Mouse (Mus musculus) urinary bladder, postnatal 10 days (tissue): ENCODE data around the gene Mrps27.

Experiments used
- DNase-seq: peaks from one replicate; pipeline ENCODE4 v3.0.0; 2022; ENCODE audit warnings: low spot score

Gene Mrps27

GRCm38 (mm10) chr13:99351596-99351995 lies 7.0 kb downstream of the Mrps27 start:
- DNase-seq, result no peak

DNA sequence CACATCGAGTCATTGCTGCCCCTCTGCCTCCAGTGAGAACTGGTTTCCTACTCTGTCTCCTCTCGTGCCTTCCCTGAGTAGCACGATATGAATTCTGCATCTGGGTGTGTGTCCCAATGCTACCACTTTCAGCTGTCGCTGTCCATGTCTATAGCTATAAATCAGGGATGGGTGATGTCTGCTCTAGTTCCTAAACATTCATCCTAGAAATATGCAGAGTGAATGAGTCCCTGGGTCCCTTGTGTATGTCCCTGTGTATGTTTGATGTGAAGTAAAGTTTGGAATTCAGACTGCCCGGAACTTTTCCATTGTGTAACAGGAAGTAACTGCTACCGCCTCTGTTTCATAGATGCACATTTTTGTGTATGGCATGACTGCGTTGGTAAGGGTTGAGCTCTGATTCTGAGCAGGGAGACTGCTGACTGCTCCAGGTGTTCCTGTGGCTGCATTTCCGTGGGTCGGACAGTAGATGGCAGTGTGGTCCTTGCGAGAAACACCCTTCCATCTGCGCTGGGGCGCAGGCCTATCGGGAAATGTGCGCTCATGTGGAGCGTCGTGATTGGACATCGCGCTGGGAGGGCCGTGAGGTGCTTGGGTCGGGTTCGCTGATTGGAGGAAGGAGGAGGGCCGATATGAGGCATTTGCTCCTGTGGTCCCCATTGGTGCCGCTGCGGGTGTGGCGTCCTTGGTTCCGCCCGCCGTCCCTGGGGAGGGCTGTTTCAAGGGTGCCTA lies 8.3 kb downstream of the Mrps27 start:
- DNase-seq, result peak; percentile 74

DNA sequence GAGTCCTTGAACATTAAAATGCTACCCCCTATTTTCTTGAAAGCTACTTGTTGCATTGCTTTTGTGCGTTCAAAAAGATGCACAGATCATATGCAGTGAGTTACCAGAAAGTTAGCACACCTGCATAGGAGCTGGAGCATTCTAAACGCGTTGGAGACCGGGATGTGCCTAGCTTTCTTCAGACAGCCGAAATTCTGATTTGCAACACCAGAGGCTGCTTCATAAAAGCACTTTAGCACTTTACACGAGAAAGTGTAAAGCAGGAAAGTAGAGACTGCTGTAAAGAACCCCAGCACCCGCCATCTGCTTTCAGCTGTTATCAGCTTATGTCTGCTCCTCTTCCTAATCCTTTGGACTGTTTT lies 8.9 kb downstream of the Mrps27 start:
- no peak for DNase-seq

- DNase-seq, result no peak
Observed at GRCm38 (mm10) chr13:99355072-99355471, 10.5 kb downstream of the Mrps27 start.

GRCm38 (mm10) chr13:99355861-99356260 lies 11.3 kb downstream of the Mrps27 start:
- no peak for DNase-seq

DNA sequence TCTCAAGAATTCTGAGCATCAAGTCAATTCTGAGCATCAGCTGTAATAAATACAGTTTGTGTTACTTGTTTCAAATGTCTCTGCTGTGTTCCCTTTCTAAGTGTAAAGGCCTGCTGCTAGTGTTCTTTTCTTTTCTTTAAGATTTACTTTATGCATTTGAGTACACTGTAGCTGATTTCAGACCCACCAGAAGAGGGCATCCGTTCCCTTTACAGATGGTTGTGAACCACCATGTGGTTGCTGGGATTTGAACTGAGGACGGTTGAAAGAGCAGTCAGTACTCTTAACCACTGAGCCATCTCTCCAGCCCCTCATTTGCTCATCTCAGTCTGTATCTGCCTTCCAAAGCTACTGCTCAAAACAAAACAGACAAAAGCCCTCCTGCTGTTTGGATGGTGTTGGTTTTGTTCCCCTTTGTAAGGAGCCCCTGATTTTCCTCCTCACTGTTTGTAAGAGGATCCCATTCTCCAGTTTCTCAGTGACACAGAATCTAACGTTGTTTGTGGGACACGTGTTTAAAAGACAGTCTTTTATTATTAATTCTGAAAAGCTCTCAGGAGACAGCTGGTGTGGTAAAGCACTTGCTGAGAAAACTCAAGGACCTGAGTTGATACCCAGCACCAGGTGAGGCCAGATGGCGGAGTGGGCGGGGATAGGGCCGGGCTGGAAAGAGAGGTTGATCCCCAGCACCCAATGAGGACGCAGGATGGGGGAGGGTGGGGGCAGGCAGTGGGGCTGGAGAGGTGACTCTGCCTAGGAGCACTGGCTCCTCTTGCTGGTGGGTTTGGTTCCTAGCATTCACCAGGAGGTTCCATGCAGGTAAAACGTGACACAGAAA lies 12.1 kb downstream of the Mrps27 start:
- DNase-seq, result no peak

GRCm38 (mm10) chr13:99358921-99359320 lies 14.3 kb downstream of the Mrps27 start:
- DNase-seq, result no peak

DNA sequence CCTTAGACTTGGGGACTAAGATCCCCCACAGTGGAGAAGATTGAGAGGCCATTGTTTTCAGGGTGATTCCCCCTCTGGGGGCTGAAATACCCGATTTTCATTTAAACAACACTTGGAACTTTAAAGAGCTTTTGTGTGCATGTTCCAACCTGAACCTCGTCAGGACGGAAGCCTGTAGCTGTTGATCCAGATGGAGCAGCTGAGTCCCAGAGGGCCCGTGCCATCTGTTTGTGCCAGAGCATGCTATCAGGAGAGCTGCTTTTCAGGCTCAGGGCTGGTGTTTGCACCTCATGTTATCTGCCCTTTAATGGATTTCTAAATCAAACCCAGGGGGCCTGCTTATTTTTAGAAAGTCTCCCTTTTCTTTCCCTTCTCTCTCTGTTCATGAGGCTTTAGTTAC lies 19.3 kb downstream of the Mrps27 start:
- DNase-seq, result no peak

GRCm38 (mm10) chr13:99366422-99367175 lies 22.0 kb downstream of the Mrps27 start:
- DNase-seq, result no peak

DNA sequence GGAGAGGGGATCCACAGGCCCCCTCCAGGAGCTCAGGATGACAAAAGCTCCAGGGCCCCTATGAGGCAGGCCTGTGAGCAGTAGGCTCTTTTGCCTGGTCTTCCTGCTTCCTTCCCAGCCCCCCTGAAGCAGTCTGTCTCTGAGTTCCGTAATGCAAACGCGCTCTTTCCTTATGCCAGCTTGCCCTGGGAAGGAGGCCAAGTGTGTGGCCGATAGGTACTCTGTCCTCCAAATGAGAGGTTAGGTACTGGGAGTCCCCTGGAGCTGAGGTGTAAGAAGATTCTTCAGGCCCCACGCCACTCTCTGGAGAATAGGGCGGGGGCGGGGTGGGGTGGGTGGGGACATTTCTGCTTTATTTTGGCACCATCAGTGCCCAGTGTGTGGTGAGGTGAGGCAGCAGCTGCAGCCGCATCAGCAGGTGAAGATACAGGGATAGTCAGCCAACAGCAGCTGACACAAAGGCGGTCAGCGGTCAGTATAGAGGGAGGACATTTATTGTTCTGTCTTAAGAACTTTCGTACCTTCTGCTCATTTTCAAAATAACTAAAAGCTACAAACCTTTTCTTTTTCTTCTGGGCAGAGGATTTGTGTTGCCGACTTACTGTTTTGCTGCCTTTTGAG lies 23.1 kb downstream of the Mrps27 start:
- DNase-seq, result no peak

DNA sequence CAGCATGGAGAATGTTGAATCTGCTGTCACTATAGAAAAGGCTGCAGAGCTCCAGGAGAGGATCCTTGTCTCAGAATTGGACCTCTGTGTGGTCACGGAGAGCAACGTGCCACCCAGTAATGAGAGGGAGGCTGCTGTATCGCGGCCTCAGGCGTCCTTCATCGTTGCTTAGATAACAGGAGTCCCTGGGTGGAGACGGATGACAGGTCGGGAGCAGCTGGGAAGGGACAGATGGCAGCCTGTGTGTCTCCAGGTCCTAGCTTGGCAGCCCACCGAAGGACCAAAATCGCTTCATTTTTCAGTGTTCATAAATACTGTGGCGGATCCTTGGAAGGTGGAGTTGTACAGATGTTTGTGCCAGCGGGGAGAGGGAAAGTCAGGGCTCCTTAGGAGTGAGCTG lies 24.5 kb downstream of the Mrps27 start:
- DNase-seq, result no peak

GRCm38 (mm10) chr13:99371285-99371684 lies 26.7 kb downstream of the Mrps27 start:
- DNase-seq, result no peak

- DNase-seq, result no peak
Observed at GRCm38 (mm10) chr13:99373684-99374083, 29.1 kb downstream of the Mrps27 start.

GRCm38 (mm10) chr13:99374191-99374590 lies 29.6 kb downstream of the Mrps27 start:
- DNase-seq, result no peak

- peak; percentile 59 for DNase-seq
Observed at GRCm38 (mm10) chr13:99375550-99375949, 31.0 kb downstream of the Mrps27 start.

DNA sequence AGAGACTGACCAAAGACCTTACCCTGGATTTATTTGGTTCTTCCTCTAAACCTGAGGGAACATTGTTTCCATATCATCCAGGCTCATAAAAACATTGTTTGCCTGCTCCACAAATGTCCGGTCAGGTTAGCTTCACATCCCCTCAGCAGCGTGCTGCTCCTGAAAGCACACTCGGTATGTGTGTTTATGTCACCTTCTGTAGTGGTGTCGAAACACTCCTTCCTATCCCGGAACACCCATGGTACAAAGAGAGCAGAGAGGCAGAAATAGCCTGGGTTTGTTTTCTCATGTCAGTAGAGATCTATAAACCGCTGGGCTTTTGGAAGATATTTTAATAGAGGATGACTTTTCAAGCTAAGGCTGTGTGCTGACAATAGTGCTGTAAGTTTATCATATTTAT lies 32.5 kb downstream of the Mrps27 start:
- no peak for DNase-seq

- no peak for DNase-seq
Observed at GRCm38 (mm10) chr13:99378223-99378622, 33.6 kb downstream of the Mrps27 start.

DNA sequence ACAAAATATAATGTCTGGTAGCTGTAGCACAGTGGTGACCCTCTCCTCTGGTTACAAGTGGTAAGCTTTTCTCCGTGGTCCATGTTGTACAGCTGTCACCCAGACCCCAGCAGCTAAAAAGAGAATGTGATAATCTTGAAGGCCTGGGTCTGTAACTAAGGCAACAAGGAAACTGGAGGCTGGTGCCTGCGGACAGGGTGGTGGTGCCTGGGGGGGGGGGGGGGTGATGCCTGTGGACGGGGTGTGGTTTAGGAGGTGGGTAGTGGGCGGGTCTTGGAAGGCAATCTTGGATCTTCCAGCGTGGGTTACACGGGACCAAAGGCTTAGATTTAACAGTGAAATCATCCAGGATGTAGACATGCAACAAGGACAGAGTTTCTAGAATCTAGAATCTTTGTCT lies 37.8 kb downstream of the Mrps27 start:
- no peak for DNase-seq

DNA sequence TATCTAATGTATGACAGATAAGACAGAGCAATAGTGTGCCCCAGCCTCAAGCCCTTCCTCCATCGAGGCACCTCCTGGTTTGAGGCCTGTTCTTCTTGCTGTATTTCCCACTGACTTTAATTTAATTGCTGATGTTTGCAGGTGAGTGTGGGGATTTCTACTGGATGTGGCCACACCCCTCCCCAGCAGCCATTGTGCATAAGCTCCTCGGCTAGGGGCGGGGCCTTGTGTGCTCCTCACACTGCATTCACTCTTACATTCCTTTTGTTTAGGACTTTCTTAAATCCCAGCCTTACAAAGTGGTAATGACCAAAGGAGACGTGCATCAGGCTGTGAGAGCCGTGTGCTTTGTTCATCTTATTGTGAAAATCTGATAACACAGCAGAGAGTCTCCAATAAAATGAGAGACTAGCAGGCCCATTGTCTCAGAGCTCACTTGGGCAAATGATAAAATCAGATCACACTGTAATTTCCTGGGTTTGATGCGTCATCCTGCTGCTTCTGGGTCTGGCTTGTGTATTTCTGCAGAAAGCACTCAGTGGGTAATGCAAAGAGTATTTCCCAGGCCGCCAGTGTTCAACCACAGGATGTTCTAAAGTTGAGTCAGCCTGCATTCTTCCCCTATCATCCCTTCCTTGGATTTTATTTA lies 40.1 kb downstream of the Mrps27 start:
- DNase-seq, result no peak

GRCm38 (mm10) chr13:99385911-99386310 lies 41.3 kb downstream of the Mrps27 start:
- DNase-seq, result no peak

- DNase-seq, result no peak
Observed at GRCm38 (mm10) chr13:99386341-99386740, 41.8 kb downstream of the Mrps27 start.
